Mouse (Mus musculus) ovary, adult 18-20 months (tissue): ENCODE measurements around the gene Hnrnpu.
A peak's percentile ranks its signal among the peaks of the same experiment; 100 is the strongest.
"Not testable (repeated sequence)": the region's sequence is repeated elsewhere in the genome, so short reads cannot be mapped to it uniquely, and the experiment has no call there.

ENCODE experiments used
- DNase-seq: peaks from one replicate; pipeline ENCODE4 v3.0.0; 2022; ENCODE audit warnings: low spot score, mixed read lengths

The Hnrnpu gene

DNA sequence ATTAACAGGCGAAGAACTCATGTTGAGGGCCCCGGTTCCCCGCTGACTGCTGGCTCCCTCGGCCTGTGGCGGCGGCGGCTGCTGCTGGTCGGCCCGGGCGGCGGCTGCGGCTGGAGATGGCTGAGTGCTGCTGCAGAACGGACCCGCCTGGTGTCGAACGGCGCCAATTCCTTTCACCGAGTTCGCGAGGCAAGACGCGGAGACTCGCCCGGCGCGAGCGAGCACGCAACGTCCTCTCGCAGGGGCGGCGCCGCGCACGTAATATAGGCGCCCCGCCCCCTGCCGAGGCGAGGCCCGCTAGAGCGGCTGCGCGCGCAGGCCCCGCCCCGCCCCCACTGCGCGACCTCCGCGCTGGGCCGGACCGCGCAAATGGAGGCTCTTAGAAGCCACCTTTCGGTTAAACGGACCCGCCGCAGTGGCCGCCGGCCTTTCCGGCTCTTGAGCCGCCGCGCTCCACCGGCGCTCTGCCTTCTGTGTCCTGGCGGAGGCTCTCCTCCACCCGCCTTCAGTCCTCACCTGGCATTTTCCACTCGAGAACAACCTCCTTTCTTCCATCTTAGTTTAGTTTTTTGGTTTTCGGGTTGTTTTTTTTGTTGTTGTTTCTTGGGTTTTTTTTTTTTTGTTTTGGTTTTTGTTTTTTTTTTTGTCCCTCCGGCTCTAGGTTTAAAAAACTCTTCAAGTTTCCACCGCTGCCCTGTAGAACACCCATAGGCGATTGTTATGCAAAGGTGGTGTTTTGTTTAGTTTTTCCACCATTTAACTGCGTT, at the start of gene Hnrnpu:
Hnrnpu (minus strand) TSS at position 247 of the 767 bp plus-strand sequence.
- peak; percentile 92 for DNase-seq

DNA sequence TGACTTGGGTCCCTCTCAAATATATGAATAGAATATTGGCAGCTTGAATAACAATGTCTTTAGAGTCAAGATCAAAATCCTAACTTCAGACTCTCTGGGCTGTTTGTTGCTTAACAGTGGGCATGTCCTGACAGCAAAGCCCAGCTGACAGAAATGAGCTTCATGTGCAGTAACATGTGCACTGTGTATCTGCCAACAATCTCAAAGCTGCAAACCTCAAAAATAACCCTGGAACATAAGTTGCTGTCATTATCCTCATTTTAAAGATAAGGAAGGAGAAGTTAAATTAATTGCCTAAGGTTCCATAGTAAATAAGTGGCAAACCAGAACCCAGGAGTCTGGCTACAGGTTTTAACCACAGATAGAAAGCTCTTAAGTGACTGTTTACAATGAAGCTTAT, 44.6 kb upstream of the Hnrnpu start:
- DNase-seq: no peak

DNA sequence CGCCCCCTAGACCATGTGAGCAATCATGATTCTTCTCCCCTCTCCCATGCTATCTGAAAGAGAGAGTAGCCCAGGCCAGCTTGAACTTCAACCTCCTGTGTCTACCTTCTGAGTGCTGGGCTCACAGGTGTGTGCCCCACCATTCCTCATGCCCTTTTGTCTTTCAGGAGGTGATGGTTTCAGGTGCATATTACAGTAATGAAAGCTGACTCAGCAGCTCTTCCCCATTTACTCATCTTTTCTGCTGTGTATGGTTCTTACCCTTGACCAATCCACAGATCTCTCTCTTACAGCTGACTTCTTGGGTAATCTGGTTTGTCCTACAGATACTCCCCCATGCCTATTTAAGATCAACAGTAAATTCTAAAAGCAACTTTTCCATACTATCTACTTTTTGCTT, 41.6 kb upstream of the Hnrnpu start:
- DNase-seq: no peak

DNA sequence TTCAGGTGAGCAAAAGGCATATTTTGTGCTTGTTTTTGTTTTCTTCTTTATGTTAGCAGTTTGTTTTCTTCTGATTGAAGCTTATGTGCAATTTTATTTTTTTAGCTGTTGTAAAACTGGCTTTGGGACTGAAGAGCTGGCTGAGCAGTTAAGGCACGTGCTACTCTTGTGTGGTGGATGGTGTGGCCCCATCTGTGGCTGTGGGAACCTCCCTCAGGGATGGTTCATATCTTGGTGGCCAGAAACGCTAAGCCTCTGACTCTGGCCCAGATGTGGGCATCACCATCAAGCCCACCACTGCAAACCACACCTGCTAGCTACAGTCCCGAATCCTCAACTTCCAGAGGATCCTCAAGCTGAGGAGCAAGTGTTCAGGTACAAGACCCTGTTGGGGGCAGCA, 40.5 kb upstream of the Hnrnpu start:
- no peak for DNase-seq

DNA sequence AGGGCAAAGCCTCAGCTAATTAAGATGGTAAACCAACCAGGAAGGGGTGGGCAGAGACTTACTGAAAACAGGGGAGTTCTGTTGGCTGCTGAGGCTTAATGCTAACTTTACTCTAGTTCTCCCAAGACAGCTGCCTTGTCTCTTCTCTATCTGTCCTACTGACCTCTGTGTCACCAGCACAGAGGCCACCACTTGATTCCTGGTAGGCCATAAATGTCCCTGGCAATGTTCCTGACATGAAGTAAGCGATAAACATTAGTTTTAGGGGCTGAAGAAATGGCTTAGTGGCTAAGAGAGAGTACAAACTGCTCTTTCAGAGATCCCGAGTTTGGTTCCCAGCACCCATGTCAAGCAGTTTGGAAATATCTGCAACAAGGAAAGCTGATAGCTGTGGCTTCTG, 39.3 kb upstream of the Hnrnpu start:
- no peak for DNase-seq

DNA sequence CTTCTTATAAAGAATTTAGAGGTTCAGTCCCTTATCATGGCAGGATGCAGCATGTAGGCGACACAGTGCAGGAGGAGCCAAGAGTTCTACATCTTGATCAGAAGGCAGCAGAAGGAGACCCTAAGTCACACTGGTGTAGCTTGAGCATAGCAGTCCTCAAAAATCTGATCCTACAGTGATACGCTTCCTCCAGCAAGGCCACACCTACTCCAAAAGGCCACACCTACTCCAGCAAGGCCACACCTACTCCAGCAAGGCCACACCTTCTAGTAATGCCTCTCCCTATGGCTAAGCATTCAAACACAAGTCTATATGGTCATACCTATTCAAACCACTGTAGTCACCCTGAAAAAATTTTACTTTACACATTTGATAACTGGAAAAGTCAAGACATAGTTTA, 38.5 kb upstream of the Hnrnpu start:
- no peak for DNase-seq

DNA sequence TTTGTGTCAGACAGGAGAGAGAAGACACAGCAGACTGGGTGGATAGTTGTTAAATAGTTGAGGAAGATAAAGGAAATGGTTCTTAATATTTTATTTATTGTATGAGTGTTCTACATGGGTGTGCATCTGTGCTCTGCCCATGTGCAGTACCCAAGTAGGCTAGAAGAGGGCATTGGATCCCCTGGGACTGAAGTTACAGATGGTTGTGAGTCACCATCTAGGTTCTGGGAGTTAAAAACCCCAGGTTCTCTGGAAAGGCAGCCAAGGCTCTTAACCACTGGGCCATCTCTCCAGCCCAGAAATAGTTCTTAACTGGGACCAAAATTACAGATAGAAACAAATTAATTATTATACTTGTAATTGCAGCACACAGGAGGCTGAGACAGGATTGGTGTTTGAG, 37.8 kb upstream of the Hnrnpu start:
- no peak for DNase-seq

DNA sequence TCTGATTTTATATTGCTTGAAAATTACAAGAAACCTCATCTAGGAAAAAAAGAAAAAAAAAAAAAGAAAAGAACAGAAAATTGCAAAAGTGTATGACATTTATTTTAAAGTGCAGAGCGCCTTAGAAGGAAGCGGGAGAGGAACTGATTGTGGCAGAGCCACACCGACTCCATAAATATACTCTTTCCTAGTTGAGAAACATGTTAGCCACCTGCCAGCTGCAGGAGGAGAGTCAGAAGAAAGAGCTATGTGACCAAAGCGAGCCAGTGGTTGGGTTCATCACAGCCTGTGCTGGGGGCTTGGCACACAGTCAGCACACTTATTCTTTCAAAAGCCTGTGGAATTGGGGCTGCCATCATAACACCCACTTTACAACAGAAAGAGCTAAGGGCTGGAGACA, 35.1 kb upstream of the Hnrnpu start:
- no peak for DNase-seq

DNA sequence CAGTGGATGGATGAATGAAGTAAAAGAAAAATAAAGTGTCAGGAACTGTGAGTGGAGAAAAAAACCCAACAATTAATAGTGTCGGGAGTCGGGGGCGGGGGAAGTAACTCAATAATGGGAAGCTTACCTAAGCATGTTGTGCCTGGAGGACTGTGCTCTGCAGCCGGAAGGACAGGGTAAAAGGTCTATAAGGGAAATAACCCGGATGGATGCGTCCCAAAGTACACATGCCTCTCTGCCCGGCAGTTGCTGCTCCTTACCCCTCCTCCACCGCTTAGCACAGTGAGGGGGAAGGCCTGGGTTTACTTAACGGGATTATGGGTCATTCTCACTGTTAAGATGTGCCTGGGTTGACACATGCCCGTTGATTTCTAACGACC, 31.7 kb upstream of the Hnrnpu start:
- DNase-seq: no peak

DNA sequence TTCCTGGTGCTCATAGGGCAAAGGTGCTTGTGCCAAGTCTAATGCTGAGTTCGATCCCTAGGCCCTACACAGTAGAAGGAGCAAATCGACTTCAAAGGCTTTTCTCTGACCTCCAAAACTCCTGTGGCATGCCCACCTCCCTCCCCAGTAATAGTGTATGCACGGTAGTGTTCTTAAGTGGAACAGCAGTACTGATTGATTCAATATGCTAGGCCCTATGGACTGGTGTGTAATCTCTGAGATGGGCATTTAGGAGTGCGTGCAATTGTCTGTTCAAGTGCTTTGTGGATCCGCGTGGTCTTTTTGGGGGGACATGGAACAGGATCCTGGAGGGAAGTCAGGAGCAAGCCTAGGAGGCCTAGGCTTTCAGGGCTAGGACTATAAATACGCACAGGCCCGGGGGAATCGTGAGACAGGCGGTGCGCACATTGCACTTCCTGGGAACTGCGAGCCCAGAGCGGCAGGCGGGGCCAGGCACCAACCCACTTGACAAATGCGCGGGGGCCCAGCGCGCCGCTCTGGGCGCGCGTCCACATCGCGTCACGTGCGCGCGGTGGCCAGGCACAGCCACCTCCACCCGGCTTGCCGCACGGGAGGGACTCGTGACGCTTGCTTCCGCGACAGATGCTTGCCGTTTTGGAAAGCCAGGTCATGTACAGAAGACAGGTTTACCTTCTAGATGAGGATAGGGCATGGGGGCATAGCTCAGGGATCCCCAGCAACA, 31.1 kb upstream of the Hnrnpu start:
- peak; percentile 81 for DNase-seq

DNA sequence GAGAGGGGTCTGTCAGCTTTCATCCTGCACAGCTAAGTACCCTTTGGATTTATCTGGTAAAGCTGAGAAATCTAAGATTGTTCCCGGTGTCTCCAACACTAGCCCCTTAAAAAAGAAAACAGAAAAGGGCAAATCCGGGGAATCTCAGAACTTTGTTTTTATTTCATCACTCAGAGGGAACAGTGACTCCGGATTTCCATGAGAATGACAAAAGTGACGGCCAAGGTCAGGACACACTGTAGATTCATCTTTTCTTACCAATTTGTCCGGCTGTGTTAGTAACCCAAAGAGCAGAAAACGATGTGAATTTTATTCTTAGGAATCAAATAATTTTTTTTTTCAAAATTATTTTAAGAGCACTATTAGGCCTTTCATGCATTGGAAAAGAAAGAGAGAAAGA, 30.5 kb upstream of the Hnrnpu start:
- DNase-seq: no peak

DNA sequence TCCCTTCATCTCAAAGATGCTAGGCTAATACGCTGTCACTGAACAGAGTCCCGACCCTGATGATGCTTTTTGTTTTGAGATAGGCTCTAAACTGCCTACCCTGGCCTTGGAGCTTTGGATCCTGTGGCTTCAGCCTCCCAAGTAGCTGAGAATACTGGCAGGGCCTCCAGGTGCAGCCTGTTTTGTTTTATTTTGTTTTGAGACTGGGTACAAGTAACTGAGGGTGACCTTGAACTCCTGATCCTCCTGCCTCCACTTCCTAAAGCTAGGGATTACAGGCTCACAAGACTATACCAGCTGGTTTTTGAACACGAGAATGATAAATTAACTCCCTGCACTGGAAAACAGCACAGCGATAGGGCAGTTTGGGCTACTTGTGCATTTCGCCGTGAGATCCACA, 27.6 kb upstream of the Hnrnpu start:
- no peak for DNase-seq

DNA sequence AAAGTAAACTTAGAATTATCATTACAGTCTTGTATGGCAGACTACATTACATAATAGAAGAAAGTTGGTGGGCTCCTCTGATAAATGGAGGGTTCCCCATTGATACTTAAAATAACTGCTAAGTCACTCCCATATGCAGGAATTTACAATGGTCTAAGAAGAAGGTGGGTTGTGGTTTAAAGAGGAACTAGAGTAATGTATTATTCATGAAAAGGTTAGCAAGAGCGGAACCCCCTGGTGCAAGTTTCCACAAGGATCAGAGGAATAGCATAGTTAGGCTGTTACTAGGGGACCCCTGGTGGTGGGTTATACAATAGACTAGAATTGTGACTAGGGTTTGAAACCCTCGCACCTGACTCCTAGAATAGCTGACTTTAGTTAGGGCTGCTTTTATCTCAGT, 23.1 kb upstream of the Hnrnpu start:
- no peak for DNase-seq

DNA sequence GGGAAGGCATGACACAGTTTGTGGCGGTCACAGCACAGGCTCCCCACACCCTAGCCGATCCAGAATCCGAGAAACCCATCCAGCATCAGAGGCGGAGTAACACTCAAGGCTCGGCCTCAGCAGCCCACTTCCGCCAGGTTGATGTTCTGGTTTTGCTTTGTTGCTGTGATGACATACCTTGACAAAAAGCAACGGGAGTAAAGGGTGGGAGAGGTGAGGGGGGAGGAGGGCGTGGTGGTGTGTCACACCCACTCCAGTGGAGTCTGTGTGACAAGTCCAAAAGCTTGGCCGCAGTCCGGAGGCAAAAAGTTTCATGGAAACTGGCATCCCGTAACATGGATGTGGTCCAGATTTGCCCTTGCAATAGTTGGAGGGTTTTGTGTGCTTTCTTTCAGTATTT, 22.7 kb upstream of the Hnrnpu start:
- no peak for DNase-seq

DNA sequence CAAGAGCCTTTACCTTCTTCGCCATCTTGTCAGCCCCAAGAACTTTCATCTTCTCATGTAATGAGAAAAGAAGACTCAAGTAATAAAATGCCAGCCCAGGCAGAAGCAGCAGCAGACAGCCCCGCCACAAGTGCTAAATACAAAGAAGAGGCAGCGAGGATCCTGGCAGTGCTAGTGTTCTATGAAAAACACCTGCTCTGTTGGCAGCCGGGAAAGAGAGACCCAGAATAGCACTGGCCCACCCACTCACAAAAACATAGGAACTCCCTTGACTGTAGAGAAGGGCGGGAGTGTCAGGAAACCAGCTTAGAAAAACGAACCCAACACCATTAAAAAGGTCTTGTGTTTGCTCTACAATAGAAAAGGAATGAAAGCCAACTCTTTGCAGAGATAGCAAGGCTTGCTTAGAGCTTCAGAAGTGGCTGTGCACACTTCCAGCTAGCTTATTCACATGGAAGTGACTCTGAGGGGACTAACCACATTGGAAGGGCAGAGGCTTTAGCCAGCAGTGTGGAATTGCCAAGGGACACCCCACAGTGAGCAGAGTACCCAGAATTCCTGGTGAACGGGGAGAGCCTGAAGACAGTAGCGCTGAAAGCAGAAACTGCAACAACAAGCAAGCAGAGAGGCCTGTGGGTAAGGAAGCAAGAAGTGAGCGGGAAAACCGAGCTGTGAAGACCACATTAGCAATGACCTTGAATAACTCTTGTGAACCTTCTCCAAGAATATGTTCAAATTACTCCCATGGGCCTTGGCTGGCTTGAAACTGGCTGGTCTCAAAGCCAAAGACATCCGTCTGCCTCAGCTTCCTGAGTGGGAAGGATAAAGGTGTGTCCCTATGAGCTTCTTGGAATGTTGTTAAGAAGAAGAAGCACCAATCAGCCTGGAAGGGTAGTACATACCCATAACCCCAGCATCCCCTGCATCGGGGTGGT, 20.4 kb upstream of the Hnrnpu start:
- DNase-seq: no peak

DNA sequence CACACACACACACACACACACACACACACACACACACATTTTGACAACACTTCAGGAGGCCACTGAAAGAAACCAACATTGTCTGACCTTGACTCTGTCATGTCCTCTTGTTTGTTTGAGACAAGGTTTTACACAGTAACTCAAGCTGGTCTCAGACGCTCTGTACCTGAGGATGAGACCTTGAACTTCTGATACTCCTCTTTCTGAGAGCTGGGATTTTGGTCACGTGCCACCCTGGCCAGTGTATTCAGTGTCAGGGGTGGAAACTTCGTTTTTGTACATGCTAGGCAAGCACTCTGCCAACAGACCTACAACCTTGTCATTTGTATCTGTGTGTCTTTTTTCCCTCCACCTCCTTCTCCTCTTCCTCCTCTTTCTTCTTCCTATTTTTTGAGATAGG, 17.0 kb upstream of the Hnrnpu start:
- no peak for DNase-seq

DNA sequence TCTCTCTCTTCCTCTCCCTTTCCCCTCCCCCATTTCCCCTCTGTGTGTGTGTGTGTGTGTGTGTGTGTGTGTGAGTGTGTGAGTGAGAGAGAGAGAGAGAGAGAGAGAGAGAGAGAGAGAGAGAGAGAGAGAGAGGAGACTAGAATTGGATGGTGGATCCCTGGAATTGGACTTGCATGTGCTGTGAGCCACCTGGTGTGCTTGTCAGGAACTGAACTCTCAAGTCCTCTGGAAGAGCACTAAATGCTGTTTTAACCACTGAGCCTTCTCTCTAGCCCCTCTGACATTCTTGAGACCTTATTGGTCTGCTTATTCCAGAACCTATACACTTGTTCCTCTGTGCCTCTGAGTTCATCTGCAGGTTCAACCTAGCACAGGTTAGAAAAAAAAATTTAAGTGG, 14.0 kb upstream of the Hnrnpu start:
- no peak for DNase-seq

DNA sequence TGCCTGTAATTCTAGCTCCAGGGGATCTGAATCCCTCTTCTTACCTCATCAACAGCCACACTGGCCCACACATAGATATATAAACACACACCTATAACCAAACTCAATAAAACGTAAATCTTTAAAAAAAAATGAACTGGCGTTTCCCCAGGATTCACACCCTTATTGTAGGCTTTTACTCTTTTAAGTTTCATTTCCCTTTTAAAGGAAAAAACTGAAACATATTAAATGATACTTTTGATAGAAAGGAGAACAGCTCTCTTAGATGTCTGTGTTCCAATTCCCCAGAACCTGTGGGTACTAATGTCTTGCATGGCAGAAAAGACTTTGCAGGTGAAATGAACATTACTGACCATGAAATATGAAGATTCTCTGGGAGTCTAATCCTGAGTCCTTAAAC, 13.2 kb upstream of the Hnrnpu start:
- DNase-seq: no peak

DNA sequence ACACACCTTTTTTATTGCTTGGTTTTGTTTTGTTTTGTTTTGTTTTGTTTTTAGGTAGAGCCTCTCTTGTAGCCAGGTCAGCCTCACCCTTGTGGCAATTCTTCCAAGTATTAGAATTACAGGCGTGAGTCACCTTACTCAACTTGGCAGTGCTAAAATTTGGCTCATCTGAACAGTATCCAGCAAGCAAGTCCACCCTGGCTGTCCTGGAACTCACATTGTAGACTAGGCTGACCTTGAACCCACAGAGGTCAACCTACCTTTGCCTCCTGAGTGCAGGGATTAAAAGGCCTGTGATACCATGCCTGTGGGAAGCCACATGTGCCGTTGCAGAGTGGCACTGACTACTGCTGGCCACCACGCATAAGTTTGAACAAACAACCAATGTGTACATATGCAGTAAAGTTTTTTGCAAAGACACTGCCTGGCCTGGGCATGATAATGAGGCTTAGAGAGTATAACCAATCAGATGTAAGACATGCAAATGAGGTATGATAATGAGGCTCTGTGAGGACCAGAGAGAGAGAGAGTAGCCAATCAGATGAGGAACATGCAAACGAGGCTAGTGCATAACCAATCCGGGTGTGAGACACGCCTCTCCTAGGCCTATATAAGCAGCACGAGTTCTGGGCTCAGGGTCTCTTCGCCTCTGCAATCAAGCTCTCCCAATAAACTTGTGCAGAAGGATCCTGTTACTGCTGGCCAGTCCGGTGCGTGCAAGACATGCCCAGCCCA, 6.6 kb upstream of the Hnrnpu start:
- not testable (repeated sequence) for DNase-seq

DNA sequence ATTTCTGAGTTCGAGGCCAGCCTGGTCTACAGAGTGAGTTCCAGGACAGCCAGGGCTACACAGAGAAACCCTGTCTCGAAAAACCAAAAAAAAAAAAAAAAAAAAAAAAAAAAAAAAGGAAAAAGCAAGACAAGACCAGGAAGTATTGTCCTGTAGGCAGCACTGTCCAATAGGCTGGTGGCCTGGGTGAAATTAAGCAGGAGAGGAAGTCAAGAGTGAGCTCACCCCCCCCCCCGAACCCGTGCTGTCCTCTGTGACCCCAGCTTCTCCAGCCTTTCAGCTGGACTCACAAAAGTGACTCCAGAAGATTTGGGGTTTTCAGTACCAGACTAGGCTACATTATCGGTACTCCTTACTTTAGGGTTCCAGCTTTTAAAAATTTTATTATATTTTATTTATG, 5.0 kb upstream of the Hnrnpu start:
- DNase-seq: no peak

DNA sequence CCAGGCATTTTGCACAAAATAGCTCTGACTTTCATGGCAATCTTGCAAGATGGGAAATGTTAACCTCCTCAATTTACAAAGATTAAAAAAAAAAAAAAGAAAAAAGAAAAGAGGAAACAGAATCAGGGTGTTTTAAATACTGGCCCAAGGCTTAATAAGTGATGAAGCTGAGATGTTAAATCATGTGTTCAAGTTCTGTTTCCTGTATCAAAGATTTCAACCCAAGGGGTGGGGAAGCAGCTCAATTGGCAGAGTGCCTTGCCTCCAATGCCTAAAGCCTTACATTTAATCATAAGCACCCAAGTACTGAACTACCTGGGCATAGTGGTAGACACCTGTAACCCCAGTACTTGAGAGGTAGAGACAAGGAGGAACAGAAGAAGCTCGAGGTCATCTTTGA, 4.5 kb upstream of the Hnrnpu start:
- DNase-seq: no peak

DNA sequence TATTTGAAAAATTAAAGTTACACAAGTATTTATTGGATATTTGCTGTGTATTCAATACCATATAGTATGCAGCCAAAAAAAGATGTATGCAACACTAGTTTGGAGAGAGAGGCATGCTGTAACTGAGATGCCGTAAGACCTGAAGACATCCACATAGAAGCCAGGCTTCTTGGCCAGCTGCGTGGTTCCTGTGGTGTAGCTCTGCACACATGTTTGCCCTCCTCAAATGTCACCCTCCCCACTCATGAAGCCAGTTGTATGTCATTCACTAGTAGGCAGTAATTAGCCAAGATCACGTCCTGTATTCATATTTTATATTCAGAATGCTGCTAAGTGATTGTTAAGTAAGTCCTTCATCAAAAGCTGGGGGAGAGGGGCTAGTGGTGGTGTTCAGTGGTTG, 3.8 kb upstream of the Hnrnpu start:
- no peak for DNase-seq
